Comparison of ENCODE assay signal across 1 mouse cellular context in the genomic region with DNA sequence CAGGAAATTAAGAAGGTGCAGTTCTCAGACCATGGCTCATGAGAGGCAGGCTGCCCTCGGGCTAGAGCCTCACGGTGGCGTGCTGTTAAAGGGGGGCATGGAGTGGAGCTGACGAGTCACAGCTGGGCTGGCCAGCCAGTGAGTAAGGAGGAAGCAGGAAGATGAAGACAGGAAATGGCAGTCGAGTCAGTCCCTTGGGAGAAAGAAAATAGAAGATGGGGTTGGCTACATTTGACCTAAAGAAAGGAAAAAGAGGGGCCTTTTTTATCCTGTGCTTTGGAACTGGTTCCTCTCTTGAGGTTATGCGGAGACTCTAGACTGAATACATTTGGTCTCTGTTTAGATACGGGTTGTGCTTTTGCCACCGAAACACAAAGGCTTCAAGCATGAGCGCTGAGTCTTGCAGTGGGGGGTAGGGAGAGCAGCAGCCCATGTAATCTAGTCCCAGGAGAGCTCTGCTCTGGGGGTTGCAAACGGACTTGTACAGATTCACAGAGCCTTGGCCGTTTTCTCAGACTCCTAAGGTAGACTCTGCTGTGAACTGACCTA.
TF ChIP-seq lines count a peak whose summit lies in the region.

No protein-coding gene starts in this region.

TF ChIP-seq in CH12.LX, 34 proteins besides CTCF, POLR2A, EP300 and RAD21 (continued from another document):
- 0 out of 2 replicates have a peak, but pooled peaks have one; percentile 33 for TF ChIP-seq TBP (conservative IDR thresholded peaks at IDR 0.05; ENCODE audit: low read depth, low read length)
- TF ChIP-seq ETS1 (conservative IDR thresholded peaks at IDR 0.05; ENCODE audit: low read depth, low read length) = peak; percentile 78
- 0 out of 2 replicates have a peak, but pooled peaks have one; percentile 8 for TF ChIP-seq CHD1 (IDR thresholded peaks at IDR 0.05; ENCODE audit: low read depth, low read length)
- TF ChIP-seq MAFK (IDR thresholded peaks at IDR 0.05; ENCODE audit: insufficient replicate concordance, low read length) = 0 out of 2 replicates have a peak, but pooled peaks have one; percentile 63
- TF ChIP-seq MAX (IDR thresholded peaks at IDR 0.05; ENCODE audit: low read length) = peak; percentile 74; the same call in 1 of the 2 replicates
- TF ChIP-seq UBTF (IDR thresholded peaks at IDR 0.05; ENCODE audit: low read depth, low read length) = 0 out of 2 replicates have a peak, but pooled peaks have one; percentile 15
- peak; percentile 80 for TF ChIP-seq SIN3A (IDR thresholded peaks at IDR 0.05; ENCODE audit: low read length)
- TF ChIP-seq IRF4 (IDR thresholded peaks at IDR 0.05; ENCODE audit: low read depth, low read length) = peak; percentile 59; the same call in 1 of the 2 replicates
- TF ChIP-seq NELFE (IDR thresholded peaks at IDR 0.05; ENCODE audit: low read depth, low read length) = no peak; the same call in 1 of the 2 replicates
- 0 out of 2 replicates have a peak, but pooled peaks have one; percentile 69 for TF ChIP-seq KAT2A (IDR thresholded peaks at IDR 0.05; ENCODE audit: insufficient replicate concordance, low read length)
- TF ChIP-seq USF2 (conservative IDR thresholded peaks at IDR 0.05; ENCODE audit: low read depth, low read length) = no peak
- no peak; the same call in 1 of the 2 replicates for TF ChIP-seq RCOR1 (conservative IDR thresholded peaks at IDR 0.05; ENCODE audit: low read depth, low read length)
